Mouse (Mus musculus) right cerebral cortex, postnatal 36 days (tissue): ENCODE measurements around the gene Rcsd1.

Experiments used
- DNase-seq, 2 experiments: peaks; one replicate each; pipeline ENCODE4 v3.0.0; 2022; ENCODE audit warnings: low spot score in 2 of 2, mixed read lengths in 1 of 2

The Rcsd1 gene

GRCm38 (mm10) chr1:165661725-165662124, 47.8 kb downstream of the Rcsd1 start:
- DNase-seq: no peak

GRCm38 (mm10) chr1:165661191-165661590, 48.4 kb downstream of the Rcsd1 start:
- DNase-seq: no peak

- peak in 1 of 2 experiments; percentile 24 for DNase-seq
Observed at GRCm38 (mm10) chr1:165660774-165661173, 48.8 kb downstream of the Rcsd1 start.

- peak; percentile 59 to 66 for DNase-seq
Observed at GRCm38 (mm10) chr1:165658602-165659001, 51.0 kb downstream of the Rcsd1 start.

GRCm38 (mm10) chr1:165655482-165655881, 54.1 kb downstream of the Rcsd1 start:
- no peak for DNase-seq

GRCm38 (mm10) chr1:165655022-165655421, 54.5 kb downstream of the Rcsd1 start:
- DNase-seq: no peak

- no peak for DNase-seq
Observed at GRCm38 (mm10) chr1:165653126-165653885, 56.3 kb downstream of the Rcsd1 start.

GRCm38 (mm10) chr1:165652507-165652906, 57.0 kb downstream of the Rcsd1 start:
- DNase-seq: no peak

GRCm38 (mm10) chr1:165651158-165651557, 58.4 kb downstream of the Rcsd1 start:
- no peak for DNase-seq

GRCm38 (mm10) chr1:165645102-165645501, 64.5 kb downstream of the Rcsd1 start:
- no peak for DNase-seq

GRCm38 (mm10) chr1:165643735-165644134, 65.8 kb downstream of the Rcsd1 start:
- no peak for DNase-seq

GRCm38 (mm10) chr1:165642780-165643311, 66.7 kb downstream of the Rcsd1 start:
- DNase-seq: peak in 1 of 2 experiments; percentile 28

- DNase-seq: peak; percentile 79 to 83
Observed at GRCm38 (mm10) chr1:165641786-165642771, 67.5 kb downstream of the Rcsd1 start.

- peak; percentile 54 to 60 for DNase-seq
Observed at GRCm38 (mm10) chr1:165641271-165641771, 68.2 kb downstream of the Rcsd1 start.

- no peak for DNase-seq
Observed at GRCm38 (mm10) chr1:165636289-165636688, 73.3 kb downstream of the Rcsd1 start.

- DNase-seq: no peak
Observed at GRCm38 (mm10) chr1:165635055-165635897, 74.3 kb downstream of the Rcsd1 start.

- peak; percentile 97 to 98 for DNase-seq
Observed at GRCm38 (mm10) chr1:165634151-165634884, 75.2 kb downstream of the Rcsd1 start, which contains the start of gene Mpzl1. Gene Mpzl1 (minus strand): TSS chr1:165634538.

- DNase-seq: no peak
Observed at GRCm38 (mm10) chr1:165633345-165633744, 76.2 kb downstream of the Rcsd1 start.

GRCm38 (mm10) chr1:165631136-165631535, 78.4 kb downstream of the Rcsd1 start:
- DNase-seq: no peak

- DNase-seq: no peak
Observed at GRCm38 (mm10) chr1:165629975-165630374, 79.6 kb downstream of the Rcsd1 start.
